Mouse (Mus musculus) E14TG2a.4 (cell line): ENCODE measurements around the gene Neurl1a.

ENCODE experiments used
- CTCF ChIP-seq: conservative IDR thresholded peaks from 2 replicates; pipeline ENCODE4 v1.5.1; 2014; ENCODE audit warnings: low read length
- NANOG ChIP-seq: IDR thresholded peaks from 2 replicates; pipeline ENCODE4 v1.6.1; 2014; ENCODE audit warnings: borderline replicate concordance, low read length, mixed read lengths

- no peak for TF ChIP-seq CTCF
- TF ChIP-seq NANOG = no peak
Measured at GRCm38 (mm10) chr19:47303128-47303527, 124.5 kb downstream of the Neurl1a start.
